Mouse (Mus musculus) liver, embryonic 13.5 days (tissue): ENCODE measurements at regions not wholly inside any gene's neighbourhood (a gene's known extent, or its start where the extent isn't known, plus 50 kb on each side); places are given as distances from the start of the nearest gene placed in this dataset.
"Not testable (repeated sequence)": the region's sequence is repeated elsewhere in the genome, so short reads cannot be mapped to it uniquely, and the experiment has no call there.

ENCODE experiments used
- ATAC-seq: fragments of 200-750 bp; cut with Nextera tagmentation; 2 replicates; pipeline ENCODE4 v1.8.0; 2017; ENCODE audit warnings: low read depth, mild to moderate bottlenecking, moderate number of reproducible peaks, moderate library complexity
- DNase-seq: peaks from one replicate; pipeline ENCODE4 v3.0.0; 2022
- H3K27ac ChIP-seq: fragments of 300-500 bp; sonication (generic); 2 replicates; pipeline ENCODE4 v1.5.1; 2015; ENCODE audit warnings: moderate library complexity, mild to moderate bottlenecking, inconsistent platforms
- H3K27me3 ChIP-seq: fragments of 300-500 bp; sonication (generic); 2 replicates; pipeline ENCODE4 v1.6.1; 2015; ENCODE audit warnings: mild to moderate bottlenecking, inconsistent platforms
- H3K36me3 ChIP-seq: fragments of 300-500 bp; sonication (generic); 2 replicates; pipeline ENCODE4 v1.6.1; 2015; ENCODE audit warnings: mild to moderate bottlenecking, inconsistent platforms
- H3K4me1 ChIP-seq: fragments of 300-500 bp; sonication (generic); replicated peaks from 2 replicates; pipeline ENCODE4 v1.6.1; 2015; ENCODE audit warnings: inconsistent platforms
- H3K4me2 ChIP-seq: fragments of 300-500 bp; sonication (generic); 2 replicates; pipeline ENCODE4 v1.6.1; 2015; ENCODE audit warnings: inconsistent platforms, mild to moderate bottlenecking, moderate library complexity
- H3K4me3 ChIP-seq: fragments of 300-500 bp; sonication (generic); replicated peaks from 2 replicates; pipeline ENCODE4 v1.5.1; 2015; ENCODE audit warnings: mild to moderate bottlenecking, inconsistent platforms
- H3K9ac ChIP-seq: fragments of 300-500 bp; sonication (generic); 2 replicates; pipeline ENCODE4 v1.6.1; 2015; ENCODE audit warnings: mild to moderate bottlenecking, inconsistent platforms
- H3K9me3 ChIP-seq: fragments of 300-500 bp; sonication (generic); replicated peaks from 2 replicates; pipeline ENCODE4 v1.6.1; 2016; ENCODE audit warnings: inconsistent platforms
- WGBS: fragments of 180-500 bp; shearing (Covaris S2); methylation state at CpG from one replicate; pipeline ENCODE4 v1.1.7; 2015; ENCODE audit not compliant: insufficient replicate concordance; 5-methylcytosine and 5-hydroxymethylcytosine counted together

DNA sequence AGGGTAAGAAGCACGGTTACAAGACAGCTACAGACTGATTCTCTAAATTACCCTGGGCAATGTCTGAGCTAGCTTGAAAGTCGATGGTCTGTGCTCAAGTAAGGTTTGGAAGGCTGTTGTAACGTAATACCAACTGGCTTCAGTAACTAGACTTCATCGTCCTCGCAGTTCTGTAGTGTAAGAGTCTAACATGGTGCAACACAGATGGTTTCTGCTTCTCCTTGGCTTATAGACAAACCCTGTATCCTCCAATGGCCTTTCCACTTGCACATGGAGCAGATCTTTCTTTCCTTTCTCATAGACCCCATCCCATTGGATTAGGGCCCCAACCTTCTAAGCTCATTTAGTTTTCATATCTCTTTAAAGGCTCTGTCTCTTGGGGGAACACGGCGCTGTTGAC is 160.7 kb downstream of the Enc1 start:
- no peaks in the 10 kb centered on the region for H3K4me1 ChIP-seq
- no peak overlapping the region for H3K4me3 ChIP-seq
- no peak for DNase-seq
- no peaks in the 10 kb centered on the region for H3K9me3 ChIP-seq
- H3K27ac ChIP-seq = no peak overlapping the region
- ATAC-seq = no peak
- WGBS = 76% methylated on average over 7 of the region's 7 CpGs
- H3K4me2 ChIP-seq = no peak overlapping the region
- H3K27me3 ChIP-seq = no peaks in the 10 kb centered on the region
- no peaks in the 10 kb centered on the region for H3K36me3 ChIP-seq
- H3K9ac ChIP-seq = no peak overlapping the region

- DNase-seq (no peak), ATAC-seq (no peak)
- no peak overlapping the region for H3K4me3 ChIP-seq
- no peaks in the 10 kb centered on the region for H3K36me3 ChIP-seq
- H3K9me3 ChIP-seq = no peaks in the 10 kb centered on the region
- no peaks in the 10 kb centered on the region for H3K4me1 ChIP-seq
- H3K27ac ChIP-seq = no peak overlapping the region
- no peak overlapping the region for H3K9ac ChIP-seq
- 29% methylated on average over 1 of the region's 1 CpGs for WGBS
- no peak overlapping the region for H3K4me2 ChIP-seq
- H3K27me3 ChIP-seq = no peaks in the 10 kb centered on the region
Measured at GRCm38 (mm10) chr13:97398041-97398440, 157.1 kb downstream of the Enc1 start.

DNA sequence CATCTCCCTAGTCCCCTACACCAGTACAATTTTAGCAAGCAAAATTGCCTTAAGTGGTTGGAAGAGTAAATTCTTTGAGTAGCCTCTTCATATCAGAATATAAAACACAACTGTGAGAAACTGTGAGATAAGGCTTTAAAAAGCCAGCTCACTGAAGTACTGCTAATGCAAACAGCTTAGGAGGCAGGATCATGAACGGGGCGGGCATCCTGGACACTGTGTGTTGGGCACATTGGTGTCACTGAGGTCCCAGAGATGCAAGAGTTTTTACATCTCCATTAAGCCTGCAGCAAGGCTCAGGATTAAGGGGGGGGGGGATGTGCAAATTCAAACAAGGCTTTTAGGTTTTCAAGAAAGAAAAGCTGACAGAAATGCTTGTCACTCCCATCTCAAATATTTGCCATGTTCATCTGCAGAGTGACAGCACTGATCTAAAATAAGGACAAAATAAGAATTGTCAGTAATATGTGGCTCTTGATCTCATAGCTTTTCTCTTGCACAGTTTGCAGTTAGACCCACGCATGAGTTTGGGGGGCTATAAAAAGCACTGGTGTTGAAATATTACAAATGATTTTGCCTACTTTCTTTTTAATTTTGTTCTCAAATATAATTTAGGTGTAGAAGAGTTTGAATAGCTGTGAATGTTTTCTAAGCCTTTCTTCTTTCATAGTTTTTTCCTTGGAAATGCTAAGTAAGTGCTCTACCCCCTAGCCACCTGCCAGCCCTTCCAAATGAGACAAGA is 156.2 kb downstream of the Enc1 start:
- H3K27ac ChIP-seq = no peak overlapping the region
- H3K9ac ChIP-seq = no peak overlapping the region
- no peaks in the 10 kb centered on the region for H3K27me3 ChIP-seq
- no peaks in the 10 kb centered on the region for H3K4me1 ChIP-seq
- H3K4me3 ChIP-seq = no peak overlapping the region
- 61% methylated on average over 3 of the region's 3 CpGs for WGBS
- H3K36me3 ChIP-seq = no peaks in the 10 kb centered on the region
- H3K9me3 ChIP-seq = no peaks in the 10 kb centered on the region
- ATAC-seq = no peak
- no peak for DNase-seq
- H3K4me2 ChIP-seq = no peak overlapping the region

DNA sequence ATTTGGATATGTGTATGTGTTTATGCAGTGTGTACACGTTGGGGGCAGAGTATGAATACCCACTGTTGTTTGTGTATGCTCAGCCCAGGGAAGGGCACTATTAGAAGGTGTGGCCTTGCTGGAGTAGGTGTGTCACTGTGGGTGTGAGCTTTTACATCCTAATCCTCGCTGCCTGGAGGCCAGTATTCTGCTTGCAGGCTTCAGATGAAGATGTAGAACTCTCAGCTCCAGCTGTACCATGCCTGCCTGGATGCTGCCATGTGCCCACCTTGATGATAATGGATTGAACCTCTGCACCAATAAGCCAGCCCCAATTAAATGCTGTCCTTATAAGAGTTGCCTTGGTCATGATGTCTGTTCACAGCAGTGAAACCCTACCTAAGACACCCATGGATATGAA is 155.4 kb downstream of the Enc1 start:
- H3K4me1 ChIP-seq, H3K27ac ChIP-seq, H3K9me3 ChIP-seq, H3K27me3 ChIP-seq, H3K9ac ChIP-seq, DNase-seq, H3K36me3 ChIP-seq, ATAC-seq, H3K4me3 ChIP-seq, H3K4me2 ChIP-seq: not testable (repeated sequence)
- 50% methylated on average over 2 of the region's 2 CpGs for WGBS

GRCm38 (mm10) chr13:97394756-97395454 is 154.0 kb downstream of the Enc1 start:
- Histone ChIP-seq H3K4me3 (no peak overlapping the region), H3K27ac (no peak overlapping the region), H3K4me1 (no peaks in the 10 kb centered on the region), H3K9me3 (no peaks in the 10 kb centered on the region), H3K4me2 (no peak overlapping the region), H3K36me3 (no peaks in the 10 kb centered on the region), H3K27me3 (no peaks in the 10 kb centered on the region), H3K9ac (no peak overlapping the region)
- ATAC-seq = no peak
- no peak for DNase-seq
- 66% methylated on average over 7 of the region's 7 CpGs for WGBS

GRCm38 (mm10) chr13:97394071-97394470 is 153.2 kb downstream of the Enc1 start:
- H3K36me3 ChIP-seq = no peaks in the 10 kb centered on the region
- no peak overlapping the region for H3K27ac ChIP-seq
- H3K4me2 ChIP-seq = no peak overlapping the region
- H3K4me1 ChIP-seq = no peaks in the 10 kb centered on the region
- WGBS = 46% methylated on average over 4 of the region's 4 CpGs
- no peak for ATAC-seq
- H3K27me3 ChIP-seq = no peaks in the 10 kb centered on the region
- H3K9ac ChIP-seq = no peak overlapping the region
- no peak for DNase-seq
- no peak overlapping the region for H3K4me3 ChIP-seq
- no peaks in the 10 kb centered on the region for H3K9me3 ChIP-seq

DNA sequence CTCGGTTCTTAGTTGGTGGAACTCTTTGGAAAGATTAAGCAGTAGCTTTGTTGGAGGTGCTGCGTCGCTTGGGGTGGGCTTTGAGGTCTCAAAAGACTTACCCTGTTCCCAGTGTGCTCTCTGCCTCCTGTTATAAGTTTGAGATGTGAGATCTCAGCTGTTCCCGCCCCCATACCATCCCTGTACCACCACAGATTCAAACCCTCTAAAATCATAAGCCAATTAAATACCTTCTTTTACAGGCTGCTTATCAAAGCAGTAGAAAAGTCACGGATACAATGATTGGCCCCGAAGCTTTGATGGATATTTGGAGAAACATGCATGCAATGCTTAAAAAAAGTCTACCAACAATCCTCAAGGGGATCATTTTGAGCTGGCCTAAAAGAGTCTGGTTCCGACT is 152.6 kb downstream of the Enc1 start:
- 60% methylated on average over 7 of the region's 7 CpGs for WGBS
- H3K4me3 ChIP-seq = no peak overlapping the region
- ATAC-seq = no peak

DNA sequence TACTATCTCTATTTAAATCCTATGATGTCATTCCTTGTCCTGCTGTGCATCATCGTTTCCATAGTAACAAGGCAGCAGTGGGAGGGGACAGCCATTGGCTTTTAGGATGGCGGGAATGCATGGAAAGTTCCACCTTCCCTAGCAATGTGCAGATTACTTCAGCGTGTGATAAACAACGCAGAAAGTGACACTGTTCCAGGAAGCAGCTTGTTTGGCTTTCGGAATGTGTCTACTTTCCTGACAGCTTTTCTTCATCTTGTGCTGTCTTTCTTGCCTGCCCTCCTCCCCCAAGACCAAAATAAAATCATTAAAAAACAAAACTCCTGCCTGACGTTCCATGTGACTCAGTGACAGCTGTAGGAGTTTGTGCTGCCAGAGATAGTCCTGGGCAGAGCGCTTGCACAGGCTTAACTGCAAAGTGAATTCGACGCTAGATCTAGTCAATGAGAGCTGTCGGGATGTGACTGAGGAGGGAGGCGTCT is 149.6 kb downstream of the Enc1 start:
- Histone ChIP-seq H3K27me3 (no peaks in the 10 kb centered on the region), H3K9ac (no peak overlapping the region), H3K4me3 (no peak overlapping the region), H3K4me1 (peaks cover 2% of the 10 kb centered on the region; the same call in 1 of the 2 replicates), H3K4me2 (no peak overlapping the region), H3K27ac (no peak overlapping the region), H3K36me3 (no peaks in the 10 kb centered on the region), H3K9me3 (no peaks in the 10 kb centered on the region)
- DNase-seq (no peak), ATAC-seq (no peak)
- 32% methylated on average over 11 of the region's 11 CpGs for WGBS

More for the DNA sequence above, 152.6 kb downstream of the Enc1 start:
- DNase-seq = no peak
- H3K36me3 ChIP-seq = no peaks in the 10 kb centered on the region
- H3K9me3 ChIP-seq = no peaks in the 10 kb centered on the region
- H3K27ac ChIP-seq = no peak overlapping the region
- no peak overlapping the region for H3K9ac ChIP-seq
- H3K4me2 ChIP-seq = no peak overlapping the region
- no peaks in the 10 kb centered on the region for H3K4me1 ChIP-seq
- H3K27me3 ChIP-seq = no peaks in the 10 kb centered on the region

DNA sequence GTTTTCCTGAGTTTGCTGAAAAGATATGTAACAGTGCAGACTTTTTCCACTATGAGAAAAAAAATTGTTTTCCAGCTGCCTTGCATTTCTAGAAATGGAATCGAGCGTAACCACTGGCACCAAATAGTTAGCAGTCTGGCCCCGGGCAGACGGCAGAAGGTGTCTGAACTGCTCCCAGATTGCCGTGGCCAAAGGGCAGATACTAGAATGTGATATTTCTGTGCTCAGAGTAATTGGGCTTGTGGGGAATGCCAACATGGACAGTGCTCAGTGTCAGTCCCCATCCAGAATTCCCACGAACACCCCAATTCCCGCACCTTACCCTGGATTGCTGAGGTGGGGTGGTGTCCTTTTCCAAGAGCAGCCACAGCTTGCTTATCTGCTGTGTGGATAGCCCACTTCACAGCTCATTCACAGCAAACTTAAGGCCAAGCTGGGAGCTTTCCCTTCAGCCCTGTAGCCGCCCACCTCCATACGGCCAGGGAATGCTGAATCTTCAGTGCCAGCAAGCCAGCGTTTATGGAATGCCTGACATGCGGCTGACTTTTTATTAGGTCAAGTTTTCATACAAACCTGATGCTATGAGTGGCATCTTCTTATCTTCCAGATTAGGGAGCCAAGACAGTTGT is 148.1 kb downstream of the Enc1 start:
- Histone ChIP-seq H3K4me3 (no peak overlapping the region), H3K4me2 (no peak overlapping the region), H3K27me3 (no peaks in the 10 kb centered on the region), H3K27ac (no peak overlapping the region), H3K9me3 (no peaks in the 10 kb centered on the region), H3K36me3 (no peaks in the 10 kb centered on the region), H3K9ac (no peak overlapping the region), H3K4me1 (peaks cover 3% of the 10 kb centered on the region; the same call in 1 of the 2 replicates)
- DNase-seq = no peak
- 74% methylated on average over 11 of the region's 11 CpGs for WGBS
- ATAC-seq = no peak

GRCm38 (mm10) chr13:97386511-97386910 is 145.6 kb downstream of the Enc1 start:
- Histone ChIP-seq H3K4me1 (peaks cover 3% of the 10 kb centered on the region; the same call in 1 of the 2 replicates), H3K27ac (no peak overlapping the region), H3K27me3 (no peaks in the 10 kb centered on the region), H3K9me3 (no peaks in the 10 kb centered on the region), H3K36me3 (no peaks in the 10 kb centered on the region), H3K9ac (no peak overlapping the region), H3K4me3 (no peak overlapping the region), H3K4me2 (no peak overlapping the region)
- ATAC-seq (no peak), DNase-seq (no peak)
- 31% methylated on average over 3 of the region's 3 CpGs for WGBS

GRCm38 (mm10) chr13:97385531-97385930 is 144.6 kb downstream of the Enc1 start:
- no peak for DNase-seq
- no peak overlapping the region for H3K4me3 ChIP-seq
- peaks cover 3% of the 10 kb centered on the region; the same call in 1 of the 2 replicates for H3K4me1 ChIP-seq
- H3K27me3 ChIP-seq = no peaks in the 10 kb centered on the region
- H3K27ac ChIP-seq = no peak overlapping the region
- no peaks in the 10 kb centered on the region for H3K36me3 ChIP-seq
- H3K4me2 ChIP-seq = no peak overlapping the region
- H3K9ac ChIP-seq = no peak overlapping the region
- WGBS = 38% methylated on average over 8 of the region's 8 CpGs
- ATAC-seq = no peak
- no peaks in the 10 kb centered on the region for H3K9me3 ChIP-seq
